Mouse (Mus musculus) midbrain, embryonic 16.5 days (tissue): ENCODE data around the gene Sertad2. TPM values are rescaled to one million over a fixed set of nuclear protein-coding genes. Genes with fewer than 3 reads are reported as not detected.

Experiments used
- ATAC-seq: fragments of 200-750 bp; cut with Nextera tagmentation; 2 replicates; pipeline ENCODE4 v1.8.0; 2017; ENCODE audit warnings: moderate TSS enrichment
- H3K27ac ChIP-seq: fragments of 300-500 bp; sonication (generic); 2 replicates; pipeline ENCODE4 v1.5.1; 2014; ENCODE audit warnings: mild to moderate bottlenecking, low read length, mixed read lengths
- H3K27me3 ChIP-seq: fragments of 300-500 bp; sonication (generic); 2 replicates; pipeline ENCODE4 v1.6.1; 2014; ENCODE audit warnings: low read depth, low read length, mixed read lengths; ENCODE audit not compliant: control insufficient read depth, insufficient read depth
- H3K36me3 ChIP-seq: fragments of 300-500 bp; sonication (generic); 2 replicates; pipeline ENCODE4 v1.6.1; 2014; ENCODE audit warnings: mild to moderate bottlenecking, low read length, moderate library complexity, mixed read lengths; ENCODE audit not compliant: control insufficient read depth, insufficient read depth
- H3K4me1 ChIP-seq: fragments of 300-500 bp; sonication (generic); 2 replicates; pipeline ENCODE4 v1.6.1; 2014; ENCODE audit warnings: mild to moderate bottlenecking, low read length, mixed read lengths; ENCODE audit not compliant: control insufficient read depth, insufficient read depth
- H3K4me2 ChIP-seq: fragments of 300-500 bp; sonication (generic); 2 replicates; pipeline ENCODE4 v1.6.1; 2014; ENCODE audit warnings: mild to moderate bottlenecking, low read length, mixed read lengths
- H3K4me3 ChIP-seq: fragments of 300-500 bp; sonication (generic); 2 replicates; pipeline ENCODE4 v1.5.1; 2014; ENCODE audit warnings: low read depth, mild to moderate bottlenecking, low read length, moderate library complexity, mixed read lengths
- H3K9ac ChIP-seq: fragments of 300-500 bp; sonication (generic); 2 replicates; pipeline ENCODE4 v1.6.1; 2014; ENCODE audit warnings: low read depth, low read length, mixed read lengths
- H3K9me3 ChIP-seq: fragments of 300-500 bp; sonication (generic); replicated peaks from 2 replicates; pipeline ENCODE4 v1.6.1; 2014; ENCODE audit warnings: mild to moderate bottlenecking, low read length, mixed read lengths; ENCODE audit not compliant: control insufficient read depth, poor library complexity, severe bottlenecking
- WGBS: fragments of 180-500 bp; shearing (Covaris S2); extraction: QIAGEN DNeasy Blood & Tissue Kit; methylation state at CpG from one replicate; pipeline ENCODE4 v1.1.7; 2014; 5-methylcytosine and 5-hydroxymethylcytosine counted together
- polyA plus RNA-seq: library from polyadenylated mRNA; unstranded; fragments of >200 nt; fragmentation: Nextera tagmentation; extraction: Ambion mirVana; gene quantifications from 2 replicates; pipeline ENCODE4 v1.2.1, GENCODE M21; 2015

Sertad2 gene
- polyA plus RNA-seq, 1 experiment from 2014 or later: 24.6 TPM

- no peaks in the 10 kb centered on the region for H3K9me3 ChIP-seq
- H3K4me1 ChIP-seq: peaks cover 1% of the 10 kb centered on the region; the same call in 1 of the 2 replicates
- no peak overlapping the region for H3K9ac ChIP-seq
- no peak overlapping the region for H3K27ac ChIP-seq
- 0 out of 2 replicates have a peak, but pooled peaks have one; percentile 11 for ATAC-seq
- H3K27me3 ChIP-seq: no peaks in the 10 kb centered on the region
- no peaks in the 10 kb centered on the region for H3K36me3 ChIP-seq
- WGBS: 94% methylated on average over 11 of the region's 11 CpGs
- H3K4me2 ChIP-seq: no peak overlapping the region
- no peak overlapping the region for H3K4me3 ChIP-seq
These were observed 65.4 kb downstream of the Sertad2 start for GRCm38 (mm10) chr11:20608442-20608841.

GRCm38 (mm10) chr11:20613223-20613622 lies 70.2 kb downstream of the Sertad2 start:
- H3K4me1 ChIP-seq: no peaks in the 10 kb centered on the region
- H3K36me3 ChIP-seq: no peaks in the 10 kb centered on the region
- WGBS: 89% methylated on average over 4 of the region's 4 CpGs
- no peaks in the 10 kb centered on the region for H3K9me3 ChIP-seq
- H3K4me2 ChIP-seq: no peak overlapping the region
- no peak for ATAC-seq
- no peak overlapping the region for H3K9ac ChIP-seq
- no peak overlapping the region for H3K4me3 ChIP-seq
- no peaks in the 10 kb centered on the region for H3K27me3 ChIP-seq
- no peak overlapping the region for H3K27ac ChIP-seq

GRCm38 (mm10) chr11:20616103-20616502 lies 73.0 kb downstream of the Sertad2 start:
- no peaks in the 10 kb centered on the region for H3K27me3 ChIP-seq
- no peak overlapping the region for H3K27ac ChIP-seq
- ATAC-seq: no peak
- no peaks in the 10 kb centered on the region for H3K9me3 ChIP-seq
- 69% methylated on average over 3 of the region's 3 CpGs for WGBS
- H3K4me3 ChIP-seq: no peak overlapping the region
- H3K9ac ChIP-seq: no peak overlapping the region
- no peak overlapping the region for H3K4me2 ChIP-seq
- H3K36me3 ChIP-seq: no peaks in the 10 kb centered on the region
- no peaks in the 10 kb centered on the region for H3K4me1 ChIP-seq

GRCm38 (mm10) chr11:20627146-20627545 lies 84.1 kb downstream of the Sertad2 start:
- Histone ChIP-seq H3K27ac (no peak overlapping the region), H3K9me3 (no peaks in the 10 kb centered on the region), H3K36me3 (no peaks in the 10 kb centered on the region), H3K27me3 (no peaks in the 10 kb centered on the region), H3K9ac (no peak overlapping the region), H3K4me1 (no peaks in the 10 kb centered on the region), H3K4me3 (no peak overlapping the region), H3K4me2 (no peak overlapping the region)
- 77% methylated on average over 2 of the region's 2 CpGs for WGBS
- no peak for ATAC-seq

- no peak overlapping the region for H3K4me2 ChIP-seq
- H3K4me3 ChIP-seq: no peak overlapping the region
- WGBS: 52% methylated on average over 2 of the region's 2 CpGs
- no peaks in the 10 kb centered on the region for H3K27me3 ChIP-seq
- H3K36me3 ChIP-seq: no peaks in the 10 kb centered on the region
- ATAC-seq: no peak
- H3K9ac ChIP-seq: no peak overlapping the region
- H3K9me3 ChIP-seq: no peaks in the 10 kb centered on the region
- H3K27ac ChIP-seq: no peak overlapping the region
- H3K4me1 ChIP-seq: peaks cover 5% of the 10 kb centered on the region
These were observed 85.2 kb downstream of the Sertad2 start for GRCm38 (mm10) chr11:20628216-20628615.

GRCm38 (mm10) chr11:20629700-20630099 lies 86.6 kb downstream of the Sertad2 start:
- no peak overlapping the region for H3K4me3 ChIP-seq
- WGBS: 92% methylated on average over 5 of the region's 5 CpGs
- no peak overlapping the region for H3K27ac ChIP-seq
- no peak for ATAC-seq
- H3K9me3 ChIP-seq: no peaks in the 10 kb centered on the region
- no peaks in the 10 kb centered on the region for H3K27me3 ChIP-seq
- no peak overlapping the region for H3K4me2 ChIP-seq
- no peaks in the 10 kb centered on the region for H3K36me3 ChIP-seq
- no peak overlapping the region for H3K9ac ChIP-seq
- peaks cover 14% of the 10 kb centered on the region for H3K4me1 ChIP-seq

GRCm38 (mm10) chr11:20631026-20631940 lies 88.2 kb downstream of the Sertad2 start:
- Histone ChIP-seq H3K4me2 (peak overlapping the region; percentile 94), H3K27me3 (no peaks in the 10 kb centered on the region), H3K4me3 (peak overlapping the region; percentile 95), H3K9me3 (no peaks in the 10 kb centered on the region), H3K4me1 (peaks cover 21% of the 10 kb centered on the region), H3K36me3 (no peaks in the 10 kb centered on the region), H3K9ac (peak overlapping the region; percentile 91), H3K27ac (peak overlapping the region; percentile 91)
- WGBS: 3% methylated on average over 33 of the region's 36 CpGs
- ATAC-seq: peak; percentile 93

- 0% methylated on average over 48 of the region's 67 CpGs for WGBS
These were observed 89.0 kb downstream of the Sertad2 start for GRCm38 (mm10) chr11:20631941-20632618.

GRCm38 (mm10) chr11:20632619-20632965 lies 89.5 kb downstream of the Sertad2 start:
- peak overlapping the region; percentile 91 for H3K27ac ChIP-seq
- peak overlapping the region; percentile 95 for H3K4me3 ChIP-seq
- no peaks in the 10 kb centered on the region for H3K9me3 ChIP-seq
- peaks cover 21% of the 10 kb centered on the region for H3K4me1 ChIP-seq
- peak overlapping the region; percentile 91 for H3K9ac ChIP-seq
- H3K27me3 ChIP-seq: no peaks in the 10 kb centered on the region
- peak overlapping the region; percentile 94 for H3K4me2 ChIP-seq
- WGBS: under 1% methylated on average over 13 of the region's 13 CpGs
- no peak for ATAC-seq
- no peaks in the 10 kb centered on the region for H3K36me3 ChIP-seq

More at GRCm38 (mm10) chr11:20631941-20632618, 89.0 kb downstream of the Sertad2 start:
- Histone ChIP-seq H3K27me3 (no peaks in the 10 kb centered on the region), H3K36me3 (no peaks in the 10 kb centered on the region), H3K4me1 (peaks cover 21% of the 10 kb centered on the region), H3K9ac (peak overlapping the region; percentile 91), H3K4me2 (peak overlapping the region; percentile 94), H3K9me3 (no peaks in the 10 kb centered on the region), H3K4me3 (peak overlapping the region; percentile 95), H3K27ac (peak overlapping the region; percentile 91)
- ATAC-seq: peak; percentile 94
